Mouse (Mus musculus) liver, adult 2 months (tissue): ENCODE measurements around the gene Clec3a. TPM values are rescaled to one million over a fixed set of nuclear protein-coding genes. Genes with fewer than 3 reads are reported as not detected.

Experiments used
- DNase-seq: peaks from one replicate; pipeline ENCODE4 v3.0.0-alpha.2; 2011; ENCODE audit warnings: low read depth, low spot score; ENCODE audit errors: extremely low read depth
- H3K27ac ChIP-seq: fragments of 200-500 bp; replicated peaks from 2 replicates; pipeline ENCODE4 v1.5.1; 2012; ENCODE audit warnings: low read depth, mild to moderate bottlenecking, control low read depth, inconsistent platforms, low read length; ENCODE audit not compliant: insufficient read depth
- H3K27me3 ChIP-seq: fragments of 200-500 bp; 2 replicates; pipeline ENCODE4 v1.6.1; 2012; ENCODE audit warnings: mild to moderate bottlenecking, moderate library complexity, low read length, inconsistent platforms; ENCODE audit not compliant: control insufficient read depth, insufficient read depth
- H3K36me3 ChIP-seq: fragments of 200-500 bp; 2 replicates; pipeline ENCODE4 v1.6.1; 2012; ENCODE audit warnings: low read length, inconsistent platforms; ENCODE audit not compliant: control insufficient read depth, insufficient read depth
- H3K4me1 ChIP-seq: fragments of 200-500 bp; 2 replicates; pipeline ENCODE4 v1.6.1; 2011; ENCODE audit warnings: low read length; ENCODE audit not compliant: control insufficient read depth, insufficient read depth
- H3K4me3 ChIP-seq: fragments of 200-500 bp; 2 replicates; pipeline ENCODE4 v1.5.1; 2011; ENCODE audit warnings: low read depth, mild to moderate bottlenecking, control low read depth, low read length, moderate library complexity; ENCODE audit not compliant: insufficient read depth
- H3K79me2 ChIP-seq: fragments of 200-500 bp; 2 replicates; pipeline ENCODE4 v1.6.1; 2012; ENCODE audit warnings: inconsistent platforms, mild to moderate bottlenecking, low read length, moderate library complexity; ENCODE audit not compliant: control insufficient read depth, insufficient read depth
- H3K9ac ChIP-seq: fragments of 200-500 bp; 2 replicates; pipeline ENCODE4 v1.6.1; 2012; ENCODE audit warnings: low read depth, mild to moderate bottlenecking, control low read depth, inconsistent platforms, low read length
- CTCF ChIP-seq: fragments of 200-500 bp; IDR thresholded peaks from 2 replicates; pipeline ENCODE4 v1.5.1; 2011; ENCODE audit warnings: low read depth, low read length, control low read depth
- POLR2A ChIP-seq: fragments of 200-500 bp; IDR thresholded peaks from 2 replicates; pipeline ENCODE4 v1.6.1; 2011; ENCODE audit warnings: low read length, control low read depth; ENCODE audit not compliant: insufficient read depth; ENCODE audit errors: extremely low read depth
- WGBS: fragments of 180-500 bp; shearing (Covaris S2); methylation state at CpG from one replicate; pipeline ENCODE4 v1.1.7; 2018; 5-methylcytosine and 5-hydroxymethylcytosine counted together
- polyA plus RNA-seq: library from polyadenylated mRNA; depleted of rRNA; stranded (reverse); fragments of >200 nt; gene quantifications from 2 replicates; pipeline ENCODE4 v1.2.3, GENCODE M21; 2012
- total RNA-seq: library from RNA; depleted of rRNA; stranded (reverse); fragments of >200 nt; gene quantifications from 2 replicates; pipeline ENCODE4 v1.2.3, GENCODE M21; 2014

Clec3a gene
- total and polyA plus RNA-seq, 2 experiments = not detected

DNA sequence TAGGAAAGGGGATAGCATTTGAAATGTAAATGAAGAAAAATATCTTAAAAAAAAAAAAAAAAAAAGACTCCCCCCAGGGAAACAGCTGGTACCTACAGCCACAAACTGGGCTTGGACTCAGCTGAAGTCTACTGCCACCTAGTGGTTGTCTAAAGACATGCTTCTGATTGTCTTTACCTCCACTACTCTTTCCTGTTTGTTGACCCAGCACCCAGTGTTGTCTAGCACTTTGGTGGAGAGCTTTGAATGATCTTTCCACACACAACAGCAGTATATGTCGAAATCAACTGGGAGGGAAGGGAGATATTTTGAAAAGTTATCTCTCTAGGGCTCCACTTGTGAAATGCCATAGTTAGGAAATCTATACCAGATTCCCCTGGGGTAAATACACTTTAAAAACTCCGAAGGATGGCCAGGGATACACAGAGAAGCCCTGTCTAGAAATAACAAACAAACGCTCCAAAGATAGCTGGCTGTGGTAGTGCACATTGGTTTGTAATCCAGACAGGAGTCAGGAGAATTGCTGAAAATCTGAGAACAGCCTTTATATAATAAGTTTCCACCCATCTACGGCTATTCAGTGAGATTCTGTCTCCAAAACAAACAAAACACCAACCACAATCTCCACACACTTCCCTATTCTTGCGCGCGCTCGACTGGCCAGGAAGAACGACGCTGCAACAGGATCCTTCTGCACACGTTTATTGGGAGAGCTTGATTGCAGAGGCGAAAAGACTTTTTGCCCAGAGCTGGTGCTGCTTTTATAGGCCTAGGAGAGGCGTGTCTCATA lies 27.2 kb upstream of the Clec3a start:
- Histone ChIP-seq H3K4me3 (no peak overlapping the region), H3K27me3 (no peaks in the 10 kb centered on the region), H3K79me2 (no peaks in the 10 kb centered on the region), H3K9ac (no peak overlapping the region), H3K27ac (no peak overlapping the region), H3K36me3 (no peaks in the 10 kb centered on the region), H3K4me1 (no peaks in the 10 kb centered on the region)
- TF ChIP-seq POLR2A = no peak
- TF ChIP-seq CTCF = peak; percentile 42; the same call in 1 of the 2 replicates
- 80% methylated on average over 12 of the region's 13 CpGs for WGBS
- DNase-seq = peak; percentile 8

DNA sequence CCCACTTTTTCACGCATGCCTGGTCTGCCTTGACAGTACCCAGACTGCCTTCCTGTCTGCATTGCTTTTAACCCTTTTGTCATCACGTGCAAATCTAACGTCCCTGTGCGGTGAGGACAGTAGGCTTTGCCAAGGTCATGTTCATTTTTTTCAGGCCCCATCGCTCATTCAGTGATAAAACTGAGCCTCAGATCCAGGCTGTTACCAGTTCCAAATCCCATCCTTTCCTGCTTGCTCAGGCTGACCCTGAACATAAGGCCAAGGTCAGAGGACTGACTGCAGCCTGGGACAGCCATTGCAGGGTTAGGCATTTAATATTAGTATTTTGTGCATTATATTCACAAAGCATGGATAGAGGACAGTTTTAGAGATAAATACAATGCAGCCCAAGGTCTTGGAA lies 19.6 kb upstream of the Clec3a start:
- H3K27me3 ChIP-seq = no peaks in the 10 kb centered on the region
- TF ChIP-seq CTCF (no peak), POLR2A (no peak)
- no peaks in the 10 kb centered on the region for H3K79me2 ChIP-seq
- no peaks in the 10 kb centered on the region for H3K36me3 ChIP-seq
- WGBS = 85% methylated on average over 5 of the region's 5 CpGs
- no peak overlapping the region for H3K27ac ChIP-seq
- H3K9ac ChIP-seq = no peak overlapping the region
- DNase-seq = no peak
- no peaks in the 10 kb centered on the region for H3K4me1 ChIP-seq
- no peak overlapping the region for H3K4me3 ChIP-seq

DNA sequence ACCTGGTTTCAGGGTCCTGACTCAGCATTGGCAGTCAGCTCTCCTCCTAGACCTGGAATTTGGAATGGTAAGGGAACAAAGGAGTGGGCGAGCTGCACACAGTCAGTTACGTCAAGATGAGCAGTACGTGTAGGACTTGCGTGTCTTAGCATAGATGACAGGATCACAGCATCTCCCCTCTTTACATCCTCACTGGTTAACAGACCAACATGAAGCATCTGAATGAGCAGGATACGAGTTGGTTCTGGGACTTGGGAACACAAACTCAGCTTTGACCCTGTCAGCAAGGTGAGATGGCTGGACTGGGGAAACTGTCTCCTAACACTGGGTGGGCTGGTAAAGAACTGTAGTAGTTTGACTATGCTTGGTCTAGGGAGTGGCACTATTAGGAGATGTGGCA lies 18.6 kb upstream of the Clec3a start:
- Histone ChIP-seq H3K27me3 (no peaks in the 10 kb centered on the region), H3K4me1 (no peaks in the 10 kb centered on the region), H3K4me3 (no peak overlapping the region), H3K36me3 (no peaks in the 10 kb centered on the region), H3K27ac (no peak overlapping the region), H3K79me2 (no peaks in the 10 kb centered on the region), H3K9ac (no peak overlapping the region)
- 91% methylated on average over 5 of the region's 5 CpGs for WGBS
- TF ChIP-seq POLR2A = no peak
- no peak for TF ChIP-seq CTCF
- DNase-seq = no peak

DNA sequence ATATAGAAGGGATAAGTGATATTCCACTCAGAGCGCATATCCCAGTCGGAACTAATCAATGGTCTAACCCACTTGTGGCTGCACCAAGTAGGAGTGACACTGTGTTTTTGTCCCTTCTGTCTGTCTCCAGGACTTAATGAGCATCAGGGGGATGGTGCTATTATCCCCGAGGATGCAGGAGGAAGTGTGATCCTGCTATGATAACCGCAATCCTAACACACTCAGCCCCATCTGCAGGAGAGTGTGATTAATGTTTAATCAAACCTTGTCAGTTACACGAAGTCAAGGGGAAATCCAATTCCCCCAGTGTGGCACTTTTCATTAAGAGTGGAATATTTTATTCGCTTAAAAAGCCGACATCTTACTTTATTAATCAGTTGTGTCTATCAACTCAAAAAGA lies 16.2 kb upstream of the Clec3a start:
- Histone ChIP-seq H3K9ac (no peak overlapping the region), H3K79me2 (no peaks in the 10 kb centered on the region), H3K27ac (no peak overlapping the region), H3K36me3 (no peaks in the 10 kb centered on the region), H3K4me3 (no peak overlapping the region), H3K27me3 (no peaks in the 10 kb centered on the region), H3K4me1 (no peaks in the 10 kb centered on the region)
- no peak for DNase-seq
- 58% methylated on average over 7 of the region's 7 CpGs for WGBS
- TF ChIP-seq POLR2A = no peak
- no peak for TF ChIP-seq CTCF

DNA sequence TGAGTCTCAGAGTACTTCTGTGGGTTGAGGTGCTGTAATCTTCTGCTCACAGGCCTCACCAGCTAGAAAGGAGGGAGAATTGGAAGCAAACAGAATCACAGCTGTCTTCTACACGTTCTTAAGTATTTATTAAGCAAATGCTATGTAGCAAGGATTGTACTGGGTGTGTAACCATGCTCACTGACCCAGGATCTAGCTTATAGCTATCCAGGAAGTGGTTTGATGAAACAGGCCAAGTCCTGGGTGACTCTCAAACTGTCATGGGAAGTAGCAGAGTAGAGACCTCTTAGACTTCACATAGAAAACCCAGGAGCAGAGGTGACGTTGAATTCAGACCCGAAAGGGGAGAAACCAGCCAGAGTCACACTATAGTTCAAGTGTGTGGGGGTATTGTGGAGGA lies 6.5 kb upstream of the Clec3a start:
- Histone ChIP-seq H3K27me3 (no peaks in the 10 kb centered on the region), H3K27ac (no peak overlapping the region), H3K36me3 (no peaks in the 10 kb centered on the region), H3K9ac (no peak overlapping the region), H3K4me1 (no peaks in the 10 kb centered on the region), H3K4me3 (no peak overlapping the region), H3K79me2 (no peaks in the 10 kb centered on the region)
- WGBS = 69% methylated on average over 3 of the region's 3 CpGs
- DNase-seq = no peak
- TF ChIP-seq CTCF (no peak), POLR2A (no peak)

DNA sequence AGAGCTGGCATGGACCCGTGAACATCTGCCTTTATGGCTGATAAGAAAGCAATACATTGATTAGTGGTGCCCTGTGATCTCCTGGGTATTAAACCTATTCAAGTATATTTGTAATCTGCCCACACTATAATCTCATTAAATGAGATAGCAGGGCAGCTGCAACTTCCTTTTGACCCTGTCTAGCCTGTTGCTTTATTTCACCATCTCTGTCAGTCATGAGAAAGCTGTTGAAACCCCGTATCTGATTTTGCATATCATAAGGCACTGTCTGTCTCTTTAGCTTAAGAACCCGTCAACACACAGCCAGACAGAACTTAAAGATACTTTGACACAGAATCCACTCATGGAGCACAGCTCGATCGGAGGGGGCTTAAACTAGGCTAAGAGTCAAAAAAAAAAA lies 600 bp downstream of the Clec3a start:
- TF ChIP-seq POLR2A = no peak
- no peak for TF ChIP-seq CTCF
- Histone ChIP-seq H3K79me2 (no peaks in the 10 kb centered on the region), H3K27ac (no peak overlapping the region), H3K9ac (no peak overlapping the region), H3K27me3 (no peaks in the 10 kb centered on the region), H3K36me3 (no peaks in the 10 kb centered on the region), H3K4me1 (no peaks in the 10 kb centered on the region), H3K4me3 (no peak overlapping the region)
- 76% methylated on average over 5 of the region's 5 CpGs for WGBS
- DNase-seq = no peak
